Mouse (Mus musculus) heart, embryonic 14.5 days (tissue): ENCODE data around the gene Msn. TPM values are rescaled to one million over a fixed set of nuclear protein-coding genes. Genes with fewer than 3 reads are reported as not detected.

Experiments
- ATAC-seq: fragments of 200-750 bp; cut with Nextera tagmentation; 2 replicates; pipeline ENCODE4 v1.8.0; 2017; ENCODE audit warnings: low read depth, moderate TSS enrichment; ENCODE audit not compliant: insufficient number of reproducible peaks, insufficient read depth, low FRiP score
- H3K27ac ChIP-seq, 2 experiments: fragments of 200-500 bp in 1 of 2; fragments of 300-500 bp in 1 of 2; sonication (generic) in 1 of 2; replicated peaks in 1 of 2; 2 replicates each; pipeline ENCODE4 v1.5.1; 2012 to 2014; ENCODE audit warnings: low read depth in 2 of 2, low read length in 2 of 2, control low read depth in 1 of 2, mild to moderate bottlenecking in 1 of 2, mixed read lengths in 1 of 2; ENCODE audit not compliant: control insufficient read depth in 1 of 2, insufficient read depth in 1 of 2
- H3K27me3 ChIP-seq: fragments of 300-500 bp; sonication (generic); 2 replicates; pipeline ENCODE4 v1.6.1; 2014; ENCODE audit warnings: mild to moderate bottlenecking, low read length, control low read depth; ENCODE audit not compliant: control insufficient read depth, insufficient read depth
- H3K36me3 ChIP-seq: fragments of 300-500 bp; sonication (generic); 2 replicates; pipeline ENCODE4 v1.6.1; 2014; ENCODE audit warnings: mild to moderate bottlenecking, control low read depth, low read length, mixed read lengths; ENCODE audit not compliant: control insufficient read depth, insufficient read depth
- H3K4me1 ChIP-seq, 2 experiments: fragments of 200-500 bp in 1 of 2; fragments of 300-500 bp in 1 of 2; sonication (generic) in 1 of 2; 2 replicates each; pipeline ENCODE4 v1.6.1; 2012 to 2014; ENCODE audit warnings: low read length in 2 of 2, control low read depth in 1 of 2, mixed read lengths in 1 of 2; ENCODE audit not compliant: control insufficient read depth in 2 of 2, insufficient read depth in 2 of 2
- H3K4me2 ChIP-seq: fragments of 300-500 bp; sonication (generic); 2 replicates; pipeline ENCODE4 v1.6.1; 2014; ENCODE audit warnings: mild to moderate bottlenecking, low read length
- H3K4me3 ChIP-seq, 2 experiments: fragments of 200-500 bp in 1 of 2; fragments of 300-500 bp in 1 of 2; sonication (generic) in 1 of 2; 2 replicates each; pipeline ENCODE4 v1.5.1; 2012 to 2014; ENCODE audit warnings: low read length in 2 of 2, mild to moderate bottlenecking in 2 of 2, control low read depth in 1 of 2, low read depth in 1 of 2, moderate library complexity in 1 of 2; ENCODE audit not compliant: control insufficient read depth in 1 of 2, insufficient read depth in 1 of 2
- H3K9ac ChIP-seq: fragments of 300-500 bp; sonication (generic); 2 replicates; pipeline ENCODE4 v1.6.1; 2014; ENCODE audit warnings: mild to moderate bottlenecking, low read length
- H3K9me3 ChIP-seq: fragments of 300-500 bp; sonication (generic); 2 replicates; pipeline ENCODE4 v1.6.1; 2016; ENCODE audit warnings: low read length, control low read depth; ENCODE audit not compliant: control insufficient read depth
- WGBS: fragments of 180-500 bp; shearing (Covaris S2); extraction: QIAGEN DNeasy Blood & Tissue Kit; methylation state at CpG from one replicate; pipeline ENCODE4 v1.1.7; 2014; 5-methylcytosine and 5-hydroxymethylcytosine counted together
- polyA plus RNA-seq: library from polyadenylated mRNA; unstranded; fragments of >200 nt; fragmentation: Nextera tagmentation; extraction: Ambion mirVana; gene quantifications from 2 replicates; pipeline ENCODE4 v1.2.1, GENCODE M21; 2014

Gene Msn
- polyA plus RNA-seq, 1 experiment from 2014 or later = 191 TPM

DNA sequence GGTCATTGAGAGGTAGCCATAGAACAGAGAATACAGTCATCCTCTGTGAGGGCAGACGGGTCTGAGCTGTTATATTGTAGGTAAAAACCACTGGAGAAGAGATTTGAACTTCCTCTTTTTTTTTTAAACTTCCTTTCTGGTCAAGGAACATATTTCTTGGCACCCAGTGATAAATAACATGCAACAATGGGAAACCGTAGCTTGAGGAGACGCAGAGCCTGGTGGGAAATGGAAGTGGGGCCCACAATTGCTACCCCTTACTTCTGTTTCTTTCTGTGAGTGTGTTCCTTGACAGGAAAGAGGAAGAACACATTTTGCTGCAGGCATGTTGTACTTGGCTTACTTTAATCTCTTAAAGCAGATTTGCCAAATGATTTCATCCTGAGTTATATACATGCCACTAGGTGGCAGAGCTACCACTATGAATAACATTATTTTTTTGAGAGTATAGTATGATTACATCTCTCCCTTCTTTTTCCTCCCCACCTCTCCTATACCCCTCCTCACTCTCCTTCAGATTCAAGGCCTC, 49.2 kb downstream of the Msn start:
- Histone ChIP-seq H3K27ac (no peak overlapping the region), H3K9ac (no peak overlapping the region), H3K4me3 (no peak overlapping the region), H3K4me1 (no peaks in the 10 kb centered on the region), H3K4me2 (no peak overlapping the region), H3K9me3 (no peaks in the 10 kb centered on the region), H3K27me3 (no peaks in the 10 kb centered on the region), H3K36me3 (no peaks in the 10 kb centered on the region)
- 73% methylated on average over 3 of the region's 3 CpGs for WGBS
- ATAC-seq = no peak

DNA sequence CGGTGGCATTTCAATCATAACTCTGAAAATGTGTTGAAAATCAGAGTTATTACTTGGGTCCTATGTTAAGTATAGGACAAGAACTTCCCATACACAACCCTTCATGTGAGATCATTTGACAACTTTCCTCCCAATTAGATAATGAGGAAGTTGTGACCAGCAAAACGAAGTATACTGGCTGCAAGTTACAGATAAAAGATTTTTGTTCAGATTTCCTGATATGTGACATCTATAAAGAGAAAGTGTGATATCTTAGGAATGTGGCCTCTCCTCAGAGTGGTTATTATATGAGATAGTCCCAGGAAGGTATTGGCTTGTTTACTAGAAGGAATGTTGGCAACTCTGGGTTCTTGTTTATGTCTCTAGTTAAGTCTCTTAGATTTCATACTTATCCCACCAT, 52.4 kb downstream of the Msn start:
- H3K4me2 ChIP-seq = no peak overlapping the region
- H3K36me3 ChIP-seq = peaks cover 24% of the 10 kb centered on the region
- no peak overlapping the region for H3K9ac ChIP-seq
- 51% methylated on average over 2 of the region's 2 CpGs for WGBS
- no peaks in the 10 kb centered on the region for H3K9me3 ChIP-seq
- H3K4me3 ChIP-seq = no peak overlapping the region
- H3K4me1 ChIP-seq = no peaks in the 10 kb centered on the region
- H3K27ac ChIP-seq = no peak overlapping the region; a peak in 1 of 4 replicates
- ATAC-seq = no peak
- no peaks in the 10 kb centered on the region for H3K27me3 ChIP-seq

DNA sequence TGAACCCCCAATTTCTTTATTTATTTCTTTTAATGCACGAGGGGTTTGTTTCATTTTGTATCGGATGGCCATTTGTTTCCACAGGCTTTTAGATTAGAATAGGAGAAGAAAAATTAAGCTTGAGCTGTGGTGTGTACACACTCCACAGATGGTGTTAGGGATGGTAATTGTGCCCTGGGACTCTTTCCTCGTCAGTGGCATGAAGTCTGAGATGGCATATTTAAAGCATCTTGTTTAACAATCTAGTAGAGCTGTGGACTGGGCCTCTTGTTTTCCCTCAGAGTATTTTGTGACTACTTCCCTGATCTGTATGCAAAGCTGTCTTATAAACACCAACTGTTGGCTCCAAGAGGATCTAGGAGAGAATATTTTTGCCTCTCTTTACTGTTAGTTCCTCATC, 57.5 kb downstream of the Msn start:
- no peak overlapping the region for H3K4me2 ChIP-seq
- WGBS = 80% methylated on average over 3 of the region's 3 CpGs
- no peak overlapping the region for H3K4me3 ChIP-seq
- no peak overlapping the region for H3K27ac ChIP-seq
- H3K36me3 ChIP-seq = peaks cover 63% of the 10 kb centered on the region
- no peaks in the 10 kb centered on the region for H3K9me3 ChIP-seq
- H3K4me1 ChIP-seq = no peaks in the 10 kb centered on the region
- ATAC-seq = no peak
- H3K9ac ChIP-seq = no peak overlapping the region
- no peaks in the 10 kb centered on the region for H3K27me3 ChIP-seq

DNA sequence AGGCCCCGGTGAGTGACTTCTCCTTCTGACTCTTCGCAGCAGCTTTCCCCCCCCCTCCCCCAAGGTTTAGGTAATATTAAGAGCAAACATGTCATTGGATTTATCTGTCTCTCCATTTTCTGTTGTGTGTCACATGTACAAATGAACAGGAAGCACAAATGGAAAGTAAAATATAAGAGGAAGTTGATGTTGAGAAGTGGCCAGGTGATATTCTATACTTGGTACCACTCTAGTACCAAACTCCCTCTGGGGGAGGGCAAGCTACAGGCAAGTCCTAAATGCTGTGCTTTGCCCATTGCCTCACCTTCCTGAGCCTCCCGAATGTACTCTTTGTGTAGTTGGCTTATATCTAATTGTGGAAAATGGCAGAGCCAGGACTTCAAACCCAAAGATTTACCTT, 62.1 kb downstream of the Msn start:
- Histone ChIP-seq H3K4me2 (no peak overlapping the region), H3K4me1 (no peaks in the 10 kb centered on the region), H3K27ac (no peak overlapping the region), H3K4me3 (no peak overlapping the region), H3K36me3 (peaks cover 77% of the 10 kb centered on the region), H3K9me3 (no peaks in the 10 kb centered on the region), H3K27me3 (no peaks in the 10 kb centered on the region), H3K9ac (no peak overlapping the region)
- ATAC-seq = no peak
- WGBS = 76% methylated on average over 3 of the region's 3 CpGs

DNA sequence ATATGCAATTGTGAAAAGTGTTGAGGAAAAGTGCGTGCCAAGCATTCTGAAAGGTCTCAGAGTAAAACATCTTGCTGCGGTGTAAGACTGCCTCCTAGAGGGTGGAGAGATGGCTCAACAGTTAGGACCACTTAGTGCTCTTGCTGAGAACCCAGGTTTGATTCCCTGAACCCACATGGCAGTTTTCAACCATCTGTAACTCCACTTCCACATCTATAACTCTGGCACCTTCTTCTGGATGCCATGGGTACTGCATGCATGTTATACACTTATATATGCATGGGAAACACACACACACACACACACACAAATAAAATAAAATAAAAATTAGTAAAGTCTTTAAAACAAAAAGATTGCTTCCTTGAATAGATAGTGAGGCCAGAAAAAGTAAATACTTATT, 66.7 kb downstream of the Msn start:
- peaks cover 83% of the 10 kb centered on the region for H3K36me3 ChIP-seq

DNA sequence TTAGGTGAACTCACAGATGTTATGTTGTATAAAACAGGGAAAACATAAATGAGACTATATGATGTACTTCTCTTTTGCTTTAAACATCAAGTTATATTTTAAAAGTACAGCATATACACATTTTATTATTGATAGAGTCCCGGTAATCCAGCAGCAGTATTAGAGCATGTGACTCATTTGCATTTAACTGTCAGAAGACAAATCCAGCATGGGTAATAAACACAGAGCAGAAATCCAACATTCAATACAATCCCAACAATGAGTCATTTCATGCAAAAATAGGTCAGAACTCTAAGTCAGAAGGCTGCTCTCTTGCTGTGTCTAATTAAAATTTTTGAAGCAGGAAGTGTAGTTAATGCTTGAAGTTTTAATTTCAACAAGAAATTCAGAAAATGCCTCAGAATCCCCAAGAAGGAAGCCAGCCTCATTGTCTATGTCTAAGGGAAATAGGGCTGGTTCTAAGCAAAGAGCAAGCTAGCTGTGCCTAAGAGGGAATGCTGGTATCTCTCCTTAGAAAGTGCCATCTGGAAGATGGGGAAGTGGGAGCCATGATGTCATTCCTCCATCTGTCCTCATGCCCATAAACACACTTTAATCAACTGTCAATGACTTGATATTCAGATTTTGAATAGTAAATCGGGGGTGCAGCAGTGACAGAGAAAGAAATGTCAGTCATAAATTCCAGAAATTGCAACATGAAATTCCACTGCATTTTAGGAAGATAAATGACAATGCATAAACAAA, 76.0 kb downstream of the Msn start:
- H3K27me3 ChIP-seq = no peaks in the 10 kb centered on the region
- WGBS = 79% methylated on average over 2 of the region's 2 CpGs
- H3K4me3 ChIP-seq = no peak overlapping the region
- H3K27ac ChIP-seq = no peak overlapping the region
- H3K9me3 ChIP-seq = no peaks in the 10 kb centered on the region
- no peaks in the 10 kb centered on the region for H3K4me1 ChIP-seq
- no peak for ATAC-seq
- no peak overlapping the region for H3K4me2 ChIP-seq
- no peak overlapping the region for H3K9ac ChIP-seq
- peaks cover 40% of the 10 kb centered on the region for H3K36me3 ChIP-seq

More for the DNA sequence above, 66.7 kb downstream of the Msn start:
- H3K4me3 ChIP-seq = no peak overlapping the region
- no peak overlapping the region for H3K27ac ChIP-seq
- no peaks in the 10 kb centered on the region for H3K4me1 ChIP-seq
- no peaks in the 10 kb centered on the region for H3K9me3 ChIP-seq
- no peak overlapping the region for H3K4me2 ChIP-seq
- H3K27me3 ChIP-seq = no peaks in the 10 kb centered on the region
- WGBS = 88% methylated on average over 2 of the region's 2 CpGs
- ATAC-seq = no peak
- H3K9ac ChIP-seq = no peak overlapping the region

DNA sequence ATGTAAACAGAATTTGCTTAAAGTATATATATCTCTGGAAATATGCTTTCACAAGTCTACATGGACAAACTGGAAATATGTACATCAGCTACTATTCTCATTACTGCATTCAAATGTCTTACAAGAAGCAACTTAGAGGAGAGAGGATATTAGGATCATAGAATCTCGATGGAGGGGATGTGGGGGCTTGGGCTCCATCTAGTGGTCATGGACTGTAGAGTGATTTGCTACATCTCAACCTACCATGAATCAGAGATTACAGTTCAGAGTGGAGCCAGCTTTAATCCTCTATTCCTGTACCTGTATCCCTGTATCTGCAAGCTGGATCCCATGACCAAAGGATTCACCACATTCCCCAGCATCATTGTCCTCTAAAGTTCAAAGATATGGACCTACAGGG, 82.6 kb downstream of the Msn start:
- no peaks in the 10 kb centered on the region for H3K9me3 ChIP-seq
- H3K27me3 ChIP-seq = no peaks in the 10 kb centered on the region
- no peaks in the 10 kb centered on the region for H3K4me1 ChIP-seq
- H3K9ac ChIP-seq = no peak overlapping the region
- H3K4me3 ChIP-seq = no peak overlapping the region
- WGBS = 17% methylated on average over 1 of the region's 1 CpGs
- ATAC-seq = no peak
- H3K4me2 ChIP-seq = no peak overlapping the region
- no peaks in the 10 kb centered on the region for H3K36me3 ChIP-seq
- no peak overlapping the region for H3K27ac ChIP-seq
